Mouse (Mus musculus) E14TG2a.4 (cell line): ENCODE data around the gene Kdm2a.

Experiments
- CTCF ChIP-seq: conservative IDR thresholded peaks from 2 replicates; pipeline ENCODE4 v1.5.1; 2014; ENCODE audit warnings: low read length
- NANOG ChIP-seq: IDR thresholded peaks from 2 replicates; pipeline ENCODE4 v1.6.1; 2014; ENCODE audit warnings: borderline replicate concordance, low read length, mixed read lengths

GRCm38 (mm10) chr19:4387276-4387675 lies 10.8 kb downstream of the Kdm2a start:
- TF ChIP-seq CTCF (no peak), NANOG (no peak)
